Mouse (Mus musculus): ENCODE measurements around the gene Eya3. TPM values are rescaled to one million over a fixed set of nuclear protein-coding genes. Genes with fewer than 3 reads are reported as not detected.

Eya3 gene
- total and polyA plus RNA-seq, 3 experiments, result 21.7 to 270 (median 38.2) TPM

DNA sequence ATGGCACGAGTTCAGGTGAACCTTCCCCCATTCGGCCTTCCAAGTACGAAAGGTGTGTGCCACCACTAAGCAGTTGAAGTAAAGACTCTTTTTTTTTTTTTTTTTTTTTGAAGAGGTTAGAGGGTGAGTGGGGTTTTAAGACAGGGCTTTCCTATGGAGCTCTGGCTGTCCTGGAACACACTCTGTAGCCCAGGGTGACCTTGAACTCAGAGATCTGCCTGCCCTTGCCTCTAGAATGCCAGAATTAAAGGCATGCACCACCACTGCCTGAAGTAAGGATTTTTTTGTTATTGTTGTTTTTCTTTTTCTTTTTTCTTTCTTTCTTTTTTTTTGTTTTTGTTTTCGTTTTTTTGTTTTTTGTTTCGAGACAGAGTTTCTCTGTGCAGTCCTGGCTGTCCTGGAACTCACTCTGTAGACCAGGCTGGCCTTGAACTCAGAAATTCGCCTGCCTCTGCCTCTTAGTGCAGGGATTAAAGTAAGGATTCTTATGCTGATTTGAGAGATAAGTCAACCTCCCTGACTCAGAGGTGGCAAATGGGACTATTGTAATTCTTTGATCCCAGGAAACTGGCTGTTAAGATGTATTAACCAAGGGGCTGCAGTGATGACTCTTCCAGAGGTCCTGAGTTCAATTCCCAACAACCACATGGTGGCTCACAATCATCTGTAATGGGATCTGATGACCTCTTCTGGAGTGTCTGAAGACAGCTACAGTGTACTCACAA lies 110.6 kb downstream of the Eya3 start:
- Histone ChIP-seq H3K79me2 (ENCODE audit: control insufficient read depth, insufficient read depth, low read length, poor library complexity) (no peaks in the 10 kb centered on the region), H3K36me3 (ENCODE audit: control insufficient read depth in 1 of 2, insufficient read depth in 2 of 2, low read length in 2 of 2) (peaks cover 0 to 12% of the 10 kb centered on the region in 2 experiments; a peak in 2 of 4 replicates), H3K27me3 (ENCODE audit: control insufficient read depth in 1 of 2, insufficient read depth in 2 of 2, low read length in 2 of 2) (no peaks in the 10 kb centered on the region), H3K4me3 (ENCODE audit: control insufficient read depth in 1 of 2, insufficient read depth in 1 of 2, low read depth in 2 of 2, low read length in 2 of 2) (no peak overlapping the region), H3K9ac (ENCODE audit: control insufficient read depth, low read depth, low read length, poor library complexity, severe bottlenecking) (no peak overlapping the region), H3K27ac (ENCODE audit: control insufficient read depth, low read depth, low read length) (no peak overlapping the region), H3K4me1 (ENCODE audit: control insufficient read depth in 1 of 2, insufficient read depth in 2 of 2, low read length in 2 of 2) (peaks cover 0 to 15% of the 10 kb centered on the region in 2 experiments; a peak in 3 of 4 replicates), H3K9me3 (replicated peaks; ENCODE audit: insufficient read depth, low read length) (no peaks in the 10 kb centered on the region)
- DNase-seq (ENCODE audit: low read depth, low spot score), result no peak
- TF ChIP-seq POLR2AphosphoS5 (IDR thresholded peaks at IDR 0.05; ENCODE audit: borderline replicate concordance, low read depth, low read length) (no peak), SIN3A (IDR thresholded peaks at IDR 0.05; ENCODE audit: low read length) (no peak), USF1 (IDR thresholded peaks at IDR 0.05; ENCODE audit: low read depth, low read length) (no peak), BHLHE40 (IDR thresholded peaks at IDR 0.05; ENCODE audit: borderline replicate concordance, low read depth, low read length) (no peak)

DNA sequence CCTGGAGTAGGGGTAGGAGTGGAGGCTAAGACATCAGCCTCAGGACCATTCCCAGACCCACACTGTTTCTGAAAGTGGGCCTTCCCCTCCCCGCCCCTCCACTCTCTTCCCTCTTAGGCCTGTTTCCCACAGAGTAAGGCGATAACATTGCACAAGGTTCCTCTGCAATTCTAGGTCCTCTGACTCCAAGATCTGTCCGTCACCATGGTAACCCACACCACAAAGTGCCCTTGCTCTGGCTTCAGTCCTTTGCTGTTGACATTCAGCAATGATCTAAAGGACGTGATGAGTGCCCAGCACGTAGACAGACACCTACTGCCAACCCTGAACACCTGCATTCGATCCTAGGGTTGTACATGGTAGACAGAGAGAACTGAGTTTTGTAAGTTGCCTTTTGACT lies 114.2 kb downstream of the Eya3 start:
- Histone ChIP-seq H3K9ac (ENCODE audit: control insufficient read depth, low read depth, low read length, poor library complexity, severe bottlenecking) (no peak overlapping the region), H3K36me3 (ENCODE audit: control insufficient read depth in 1 of 2, insufficient read depth in 2 of 2, low read length in 2 of 2) (peaks cover 0 to under 1% of the 10 kb centered on the region in 2 experiments; a peak in 2 of 4 replicates), H3K27ac (ENCODE audit: control insufficient read depth, low read depth, low read length) (no peak overlapping the region), H3K4me3 (ENCODE audit: control insufficient read depth in 1 of 2, insufficient read depth in 1 of 2, low read depth in 2 of 2, low read length in 2 of 2) (no peak overlapping the region), H3K27me3 (ENCODE audit: control insufficient read depth in 1 of 2, insufficient read depth in 2 of 2, low read length in 2 of 2) (peaks cover 15 to 16% of the 10 kb centered on the region in 2 experiments), H3K4me1 (ENCODE audit: control insufficient read depth in 1 of 2, insufficient read depth in 2 of 2, low read length in 2 of 2) (peaks cover 0 to 4% of the 10 kb centered on the region in 2 experiments; a peak in 3 of 4 replicates), H3K79me2 (ENCODE audit: control insufficient read depth, insufficient read depth, low read length, poor library complexity) (no peaks in the 10 kb centered on the region), H3K9me3 (replicated peaks; ENCODE audit: insufficient read depth, low read length) (no peaks in the 10 kb centered on the region)
- DNase-seq (ENCODE audit: low read depth, low spot score), result no peak
- no peak for TF ChIP-seq RCOR1 (IDR thresholded peaks at IDR 0.05; ENCODE audit: low read depth, low read length)
- no peak for TF ChIP-seq GABPA (IDR thresholded peaks at IDR 0.05; ENCODE audit: low read depth, low read length)
- no peak for TF ChIP-seq TCF12 (IDR thresholded peaks at IDR 0.05; ENCODE audit: low read depth, low read length)
- no peak for TF ChIP-seq POLR2AphosphoS2 (IDR thresholded peaks at IDR 0.05; ENCODE audit: low read length)
- TF ChIP-seq JUND (IDR thresholded peaks at IDR 0.05; ENCODE audit: low read depth, low read length), result no peak
- TF ChIP-seq MYC (IDR thresholded peaks at IDR 0.05; ENCODE audit: low read depth, low read length), result no peak
- TF ChIP-seq MAFK (IDR thresholded peaks at IDR 0.05; ENCODE audit: borderline replicate concordance, low read depth, low read length), result no peak
- TF ChIP-seq TAL1 (IDR thresholded peaks at IDR 0.05; ENCODE audit: low read length), result no peak
- TF ChIP-seq POLR2AphosphoS5 (IDR thresholded peaks at IDR 0.05; ENCODE audit: borderline replicate concordance, low read depth, low read length), result no peak
- no peak for TF ChIP-seq MYB (IDR thresholded peaks at IDR 0.05; ENCODE audit: low read depth, low read length)
- no peak for TF ChIP-seq CTCF (IDR thresholded peaks at IDR 0.05 in 2 of 3, conservative IDR thresholded peaks at IDR 0.05 in 1 of 3; ENCODE audit: control insufficient read depth in 1 of 3, insufficient read depth in 1 of 3, low read depth in 2 of 3, low read length in 3 of 3, poor library complexity in 1 of 3, severe bottlenecking in 1 of 3)
- TF ChIP-seq ETS1 (IDR thresholded peaks at IDR 0.05; ENCODE audit: low read depth, low read length), result no peak
- TF ChIP-seq POLR2A (IDR thresholded peaks at IDR 0.05; ENCODE audit: control insufficient read depth in 1 of 2, insufficient read depth in 1 of 2, low read depth in 1 of 2, low read length in 2 of 2, poor library complexity in 1 of 2), result no peak
- TF ChIP-seq ELF1 (IDR thresholded peaks at IDR 0.05; ENCODE audit: low read depth, low read length), result no peak
- no peak for TF ChIP-seq USF1 (IDR thresholded peaks at IDR 0.05; ENCODE audit: low read depth, low read length)
- TF ChIP-seq MXI1 (IDR thresholded peaks at IDR 0.05; ENCODE audit: low read depth, low read length), result no peak
- TF ChIP-seq NELFE (IDR thresholded peaks at IDR 0.05; ENCODE audit: low read depth, low read length), result no peak
